Mouse (Mus musculus) adrenal gland, postnatal 36 days (tissue): ENCODE measurements around the gene Srpx. TPM values are rescaled to one million over a fixed set of nuclear protein-coding genes. Genes with fewer than 3 reads are reported as not detected.

ENCODE experiments used
- total RNA-seq, 2 experiments: library from RNA; stranded (reverse); gene quantifications; 2 replicates each; pipeline ENCODE4 v1.2.3; 2021

The Srpx gene
- total RNA-seq, 2 experiments from 2014 or later: 5.9 to 8.1 TPM

Other genes starting within 250 kb of the Srpx start
- gene Sytl5, start 232.1 kb downstream of the Srpx start, total RNA-seq: 1 to 10 TPM; 8.7 to 9.4 TPM
- gene Rpgr, start 99.2 kb upstream of the Srpx start, total RNA-seq: 1 to 10 TPM; 4.8 to 6.5 TPM
- not detected for gene Otc, start 134.6 kb upstream of the Srpx start, total RNA-seq